Mouse (Mus musculus) heart, postnatal 14 days (tissue): Measurements from ENCODE around the gene Mylk3. TPM values are rescaled to one million over a fixed set of nuclear protein-coding genes. Genes with fewer than 3 reads are reported as not detected.

ENCODE experiments used
- DNase-seq, 2 experiments: peaks; one replicate each; pipeline ENCODE4 v3.0.0; 2021 to 2022
- intact Hi-C: fragments of 180-260 bp; cut with DNase I; formaldehyde crosslinking; loops from one replicate; pipeline ENCODE4 v1.15.1; 2025
- long read RNA-seq, 2 experiments: library from polyadenylated mRNA; stranded (forward); transcript quantifications; one replicate each; pipeline ENCODE4 v2.0.0; 2021
- total RNA-seq, 2 experiments: library from RNA; stranded (reverse); gene quantifications; 2 replicates each; pipeline ENCODE4 v1.2.3; 2021

The Mylk3 gene
- 100 to 1,000 TPM; 332 to 359 TPM for total RNA-seq
- long read RNA-seq, experiment 1, transcript Mylk3-201 (13 exons, 3,696 nt), result major isoform, 552 of 694 reads
- long read RNA-seq, experiment 1, partial matches to known transcripts, result 37 of 694 reads
- long read RNA-seq, experiment 1, other reads (novel, unspliced or antisense), result 103 of 694 reads
- long read RNA-seq, experiment 2, transcript Mylk3-203 (13 exons, 3,036 nt), result minor isoform, 10 of 708 reads
- long read RNA-seq, experiment 2, transcript Mylk3-201 (13 exons, 3,696 nt), result major isoform, 557 of 708 reads
- long read RNA-seq, experiment 2, partial matches to known transcripts, result 30 of 708 reads
- long read RNA-seq, experiment 2, other reads (novel, unspliced or antisense), result 111 of 708 reads

- peak; percentile 68 to 71 for DNase-seq
- intact Hi-C loops, result no loop called here
These were observed at the start of gene Mylk3 for GRCm38 (mm10) chr8:85386205-85386604. Gene Mylk3 (minus strand): TSS chr8:85386345.

DNA sequence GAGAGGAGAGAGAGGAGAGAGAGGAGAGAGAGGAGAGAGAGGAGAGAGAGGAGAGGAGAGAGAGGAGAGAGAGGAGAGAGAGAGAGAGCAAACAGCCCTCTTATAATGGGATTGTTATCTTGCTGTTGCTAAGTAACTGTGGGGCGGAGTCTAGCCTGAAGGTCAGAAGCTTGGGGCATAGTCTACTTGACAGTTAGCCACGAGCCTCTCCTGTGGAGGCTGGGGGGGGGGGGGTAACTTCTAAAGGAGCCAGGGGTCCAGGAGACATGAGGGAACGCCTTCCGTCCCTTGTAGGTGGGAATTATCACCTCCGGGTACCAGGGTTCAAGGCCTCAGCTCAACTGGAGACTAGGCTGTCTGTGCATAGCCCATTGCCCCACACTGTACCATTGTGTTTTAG, 49.6 kb upstream of the Mylk3 start:
- intact Hi-C loops, result no loop called here
- DNase-seq, result no peak

DNA sequence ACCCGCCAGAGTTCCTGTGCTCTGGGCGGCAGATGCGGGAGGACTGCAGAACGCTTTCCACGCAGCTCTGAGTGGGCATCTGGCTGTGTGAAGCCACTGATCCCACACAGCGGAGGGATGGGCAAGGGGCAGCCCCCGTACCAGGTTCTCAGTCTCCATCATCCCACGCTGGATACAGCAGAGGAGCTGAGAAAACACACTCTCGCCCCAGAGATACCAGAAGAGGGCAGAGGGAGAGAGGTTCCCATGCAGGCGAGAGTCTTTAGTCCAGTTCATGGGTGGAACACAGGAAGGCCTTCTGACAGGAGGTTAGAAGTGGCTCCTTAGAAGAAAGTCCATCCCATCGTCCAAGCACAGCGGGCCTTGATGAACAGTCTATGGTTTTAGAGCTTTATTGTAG, 48.7 kb upstream of the Mylk3 start:
- no peak for DNase-seq
- intact Hi-C loops, result no loop called here

DNA sequence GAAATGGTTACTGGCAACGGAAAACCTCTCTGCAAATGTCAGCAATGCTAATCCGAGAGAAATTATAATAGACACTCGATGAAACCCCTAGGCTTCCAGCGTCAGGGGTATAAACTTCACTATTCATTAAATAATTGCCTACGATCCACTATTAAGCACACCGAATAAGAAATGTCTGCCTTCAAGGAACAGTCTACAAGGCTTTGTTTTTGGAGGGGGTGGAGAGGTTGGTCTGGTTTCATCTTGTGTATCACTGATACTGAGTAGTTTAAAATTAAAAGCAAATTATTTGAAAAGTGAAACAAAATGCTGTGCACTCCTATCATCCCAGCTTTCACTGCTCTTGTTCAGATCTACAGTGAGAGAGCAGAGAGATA, 46.9 kb upstream of the Mylk3 start:
- intact Hi-C loops, result no loop called here
- DNase-seq, result no peak

- intact Hi-C loops, result no loop called here
- peak; percentile 98 to 99 for DNase-seq
These were observed 46.2 kb upstream of the Mylk3 start, which contains the start of gene 4921524J17Rik for GRCm38 (mm10) chr8:85432168-85433016. Gene 4921524J17Rik (minus strand): TSS chr8:85432833.

DNA sequence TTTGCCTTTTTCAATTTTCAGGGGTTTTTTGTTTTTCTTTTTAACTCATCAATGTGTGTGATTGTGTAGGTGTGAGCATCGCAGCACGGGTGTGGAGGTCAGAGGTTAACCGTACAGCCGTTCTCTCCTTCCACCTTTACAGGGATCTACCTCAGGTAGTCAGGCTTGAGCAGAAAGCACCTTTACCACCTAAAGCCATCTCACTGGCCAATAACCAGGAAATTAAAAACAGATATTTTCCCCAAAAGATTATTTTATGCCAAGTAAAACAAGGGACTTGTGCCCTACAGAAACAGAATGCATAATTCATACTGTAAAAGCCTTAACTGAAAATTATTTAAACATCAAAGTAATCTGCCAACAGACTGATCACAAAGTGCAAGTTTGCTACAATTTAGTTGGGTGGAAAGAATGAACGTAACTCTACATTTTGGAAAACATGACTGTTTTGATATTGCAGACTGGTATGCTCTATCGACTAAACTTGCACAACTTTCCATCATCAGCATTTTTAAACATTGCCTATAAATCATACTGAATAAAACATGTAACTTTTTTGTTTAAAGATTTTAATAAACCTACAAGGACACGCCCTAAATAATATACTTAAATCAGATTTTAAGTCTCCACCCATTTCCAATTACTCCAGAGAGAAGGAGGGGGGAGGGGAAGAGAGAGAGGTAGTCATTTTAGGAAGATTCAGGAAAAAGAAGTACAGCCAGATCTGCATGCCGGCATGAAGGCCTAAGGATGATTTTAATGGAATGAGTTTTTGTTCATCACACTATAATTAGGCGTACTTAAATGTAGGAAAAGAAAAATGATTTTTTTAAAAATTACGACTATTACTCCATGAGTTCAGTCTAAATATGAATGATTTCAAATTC, 45.4 kb upstream of the Mylk3 start:
- intact Hi-C loops, result no loop called here
- DNase-seq, result no peak

DNA sequence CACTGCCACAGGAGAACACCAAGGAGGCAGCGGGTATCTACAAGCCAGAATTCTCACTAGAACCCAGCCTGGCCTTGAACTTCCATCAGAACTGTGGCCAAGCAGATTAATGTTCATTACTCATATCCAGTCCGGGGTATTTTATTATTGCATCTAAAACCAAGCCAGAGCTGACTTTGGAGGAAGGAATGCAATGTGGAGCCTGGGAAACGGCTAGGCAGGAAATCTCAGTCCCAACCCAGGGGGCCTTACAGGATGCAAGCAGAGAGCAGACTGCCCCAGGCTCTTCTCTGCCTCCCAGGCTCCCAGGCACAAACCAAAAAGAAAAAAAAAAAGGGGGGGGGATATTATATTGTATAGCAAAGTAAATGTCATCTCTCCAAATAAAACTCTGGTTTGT, 44.7 kb upstream of the Mylk3 start:
- peak; percentile 30 to 42 for DNase-seq
- intact Hi-C loops, result no loop called here

DNA sequence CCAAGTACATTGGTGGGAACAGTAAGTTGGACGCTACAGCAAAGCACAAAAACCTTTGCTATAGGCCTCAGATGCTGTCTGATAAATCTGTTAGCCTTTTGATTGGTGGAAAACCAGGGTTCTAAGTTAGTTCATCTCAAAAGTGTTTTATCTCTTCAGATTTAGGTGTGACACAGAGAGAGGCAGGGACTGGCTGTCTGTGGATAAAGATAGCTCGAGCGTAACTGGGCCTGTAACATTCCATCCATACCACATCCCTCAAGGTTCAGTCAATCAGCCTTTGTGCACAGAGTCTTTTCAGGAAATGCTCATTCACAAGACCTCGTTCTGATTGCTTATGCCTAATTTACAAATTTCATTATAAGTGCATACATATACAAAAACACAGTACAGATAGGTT, 43.1 kb upstream of the Mylk3 start:
- intact Hi-C loops, result no loop called here
- DNase-seq, result no peak

GRCm38 (mm10) chr8:85427026-85427425, 40.9 kb upstream of the Mylk3 start:
- no peak for DNase-seq
- intact Hi-C loops, result no loop called here

GRCm38 (mm10) chr8:85421329-85421728, 35.2 kb upstream of the Mylk3 start:
- intact Hi-C loops, result no loop called here
- no peak for DNase-seq

DNA sequence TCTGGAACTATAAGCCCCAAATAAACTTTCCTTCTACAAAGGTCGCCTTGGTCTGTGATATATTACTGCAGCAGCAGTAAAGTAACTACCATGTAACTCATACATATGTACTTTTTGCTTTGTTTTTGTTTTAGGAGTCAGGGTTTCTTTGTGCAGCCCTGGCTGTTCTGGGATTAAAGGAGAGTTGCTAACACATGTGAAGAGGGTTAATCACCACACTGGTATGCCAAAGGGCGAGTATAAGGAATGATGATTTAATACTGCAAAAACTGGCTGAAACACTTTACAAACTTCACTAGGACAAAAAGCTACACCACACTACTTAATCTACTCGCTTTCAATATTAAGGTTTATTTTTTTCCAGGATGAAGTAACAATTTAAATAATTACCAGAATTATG, 22.4 kb upstream of the Mylk3 start:
- intact Hi-C loops, result no loop called here
- no peak for DNase-seq

GRCm38 (mm10) chr8:85408053-85408505, 21.9 kb upstream of the Mylk3 start:
- intact Hi-C loops, result no loop called here
- peak in 1 of 2 experiments; percentile 59 for DNase-seq

GRCm38 (mm10) chr8:85405961-85406360, 19.8 kb upstream of the Mylk3 start:
- intact Hi-C loops, result no loop called here

DNA sequence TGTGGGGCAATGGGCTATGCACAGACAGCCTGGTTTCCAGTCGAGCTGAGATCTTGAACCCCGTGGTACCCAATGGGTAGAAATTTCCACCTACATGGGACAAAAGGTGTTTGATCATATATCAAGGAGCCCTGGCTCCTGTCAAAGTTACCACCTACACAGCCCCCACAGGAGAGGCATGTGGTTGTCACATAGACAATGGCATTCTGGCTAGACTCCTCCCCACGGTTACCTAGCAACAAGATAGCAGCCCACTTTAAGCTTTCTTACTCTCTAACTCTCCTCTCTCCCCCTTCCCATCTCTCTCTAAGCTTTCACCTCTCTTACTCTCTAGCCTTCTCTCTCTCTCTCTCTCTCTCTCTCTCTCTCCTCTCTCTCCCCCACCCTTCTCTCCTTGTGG, 19.3 kb upstream of the Mylk3 start:
- no peak for DNase-seq
- intact Hi-C loops, result no loop called here

More at GRCm38 (mm10) chr8:85405961-85406360, 19.8 kb upstream of the Mylk3 start:
- DNase-seq, result no peak

DNA sequence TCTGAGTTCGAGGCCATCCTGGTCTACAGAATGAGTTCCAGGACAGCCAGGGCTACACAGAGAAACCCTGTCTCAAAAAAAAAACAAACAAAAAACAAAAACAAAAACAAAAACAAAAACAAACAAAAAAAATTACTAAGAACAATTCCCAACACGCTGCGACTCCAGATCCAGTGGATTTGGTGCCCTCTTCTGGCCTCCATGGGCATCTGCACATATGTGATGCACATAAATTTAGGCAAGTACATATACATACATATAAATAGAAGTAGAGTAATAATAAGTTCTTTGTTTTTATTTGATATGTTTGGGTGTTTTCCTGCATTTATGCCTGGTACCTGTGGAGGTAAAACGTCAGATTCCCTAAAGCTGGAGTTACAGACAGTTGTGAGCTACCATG, 12.4 kb upstream of the Mylk3 start:
- DNase-seq, result no peak
- intact Hi-C loops, result loop anchor here (5.0 kb wide), 1 partner anchor 36 kb away; no protein-coding TSS in a partner anchor

DNA sequence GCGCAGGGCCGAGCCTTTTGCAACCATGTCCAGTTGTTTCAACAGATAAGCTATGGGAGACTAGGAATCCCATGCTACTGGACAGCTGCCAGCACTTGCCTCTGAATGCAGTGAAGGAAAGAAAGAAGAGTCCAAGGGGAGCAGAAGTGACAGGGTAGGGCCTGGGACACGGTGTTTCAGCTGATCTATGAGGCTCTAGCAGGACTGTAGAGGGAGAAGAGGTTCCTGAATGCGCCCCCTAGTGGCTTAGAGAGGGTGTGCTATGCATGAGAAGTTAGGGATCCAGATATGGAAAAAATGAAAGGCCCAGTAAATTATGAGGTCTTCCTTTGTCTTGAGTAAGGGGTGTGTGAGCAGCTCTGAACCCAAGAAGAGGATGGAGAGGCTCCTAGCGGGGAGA, 11.4 kb upstream of the Mylk3 start:
- peak; percentile 58 to 75 for DNase-seq
- intact Hi-C loops, result loop anchor here (1.0 to 5.0 kb wide), 2 partner anchors 35 to 86 kb away; no protein-coding TSS in a partner anchor

DNA sequence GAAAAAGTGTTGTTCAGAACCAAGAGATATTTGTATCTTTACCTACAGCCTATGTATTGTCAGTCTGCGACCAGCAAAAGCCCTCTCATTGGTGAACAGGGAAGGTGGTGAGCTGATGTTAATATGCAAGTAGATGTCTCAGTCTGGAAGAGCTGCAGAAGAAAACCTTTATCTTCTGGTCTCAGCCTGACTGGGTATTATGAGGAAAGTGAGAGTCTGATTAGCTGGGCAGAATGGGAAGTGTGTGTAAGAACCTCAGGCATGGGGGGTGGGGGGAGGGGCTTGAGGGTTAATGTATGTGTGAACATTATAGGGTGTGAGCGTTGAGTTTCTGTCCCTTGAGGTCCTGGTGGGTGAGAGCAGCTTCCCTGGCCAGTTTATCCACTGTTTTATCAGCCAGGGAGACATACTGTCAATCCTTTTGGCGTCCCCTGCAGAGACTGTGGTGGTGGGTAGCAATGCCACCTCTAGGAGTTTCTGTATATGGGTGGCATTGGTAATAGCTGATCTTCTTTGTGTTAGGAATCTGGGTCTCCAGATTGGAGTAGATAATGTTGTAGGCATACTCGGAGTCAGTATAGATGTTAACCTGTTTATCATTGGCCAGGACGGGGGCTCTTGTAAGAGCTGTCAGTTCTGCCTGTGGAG, 10.4 kb upstream of the Mylk3 start:
- DNase-seq, result no peak
- intact Hi-C loops, result loop anchor here (1.0 to 5.0 kb wide), 2 partner anchors 34 to 85 kb away; no protein-coding TSS in a partner anchor

GRCm38 (mm10) chr8:85395681-85396431, 9.7 kb upstream of the Mylk3 start:
- no peak for DNase-seq
- intact Hi-C loops, result loop anchor here (5.0 kb wide), 1 partner anchor 34 kb away; no protein-coding TSS in a partner anchor

DNA sequence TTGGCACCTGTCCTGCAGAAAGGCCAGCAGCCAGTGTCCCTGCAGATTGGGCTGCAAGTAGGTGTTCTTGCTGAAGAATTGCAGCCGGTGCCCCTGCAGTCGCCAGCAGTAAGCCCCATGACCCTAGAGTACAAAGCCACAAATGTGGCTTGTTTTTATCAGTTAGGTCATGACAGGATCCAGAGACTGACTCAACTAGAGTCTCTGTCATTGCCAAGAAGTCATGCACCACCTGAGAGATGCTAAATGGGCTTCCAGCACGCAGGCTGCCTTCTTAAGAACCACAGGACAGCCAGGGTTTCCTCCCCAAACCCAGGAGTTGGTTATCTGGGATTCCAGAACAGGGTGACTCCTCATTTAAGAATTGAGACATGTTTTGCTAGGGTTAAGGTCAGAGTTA, 8.9 kb upstream of the Mylk3 start:
- intact Hi-C loops, result loop anchor here (5.0 kb wide), 1 partner anchor 33 kb away; no protein-coding TSS in a partner anchor
- DNase-seq, result no peak
